Mouse (Mus musculus) brain, embryonic 14.5 days (tissue): ENCODE data around the gene Zfp831.

Experiments used
- CTCF ChIP-seq: fragments of 200-500 bp; IDR thresholded peaks from 2 replicates; pipeline ENCODE4 v1.5.1; 2012; ENCODE audit warnings: inconsistent platforms, mild to moderate bottlenecking, moderate library complexity, borderline replicate concordance; ENCODE audit not compliant: insufficient read depth, insufficient read length; ENCODE audit errors: extremely low read depth
- POLR2A ChIP-seq: fragments of 200-500 bp; IDR thresholded peaks from 2 replicates; pipeline ENCODE4 v1.6.1; 2012; ENCODE audit warnings: mild to moderate bottlenecking, inconsistent platforms, borderline replicate concordance; ENCODE audit not compliant: poor library complexity, insufficient read depth, insufficient read length, severe bottlenecking; ENCODE audit errors: extremely low read depth

DNA sequence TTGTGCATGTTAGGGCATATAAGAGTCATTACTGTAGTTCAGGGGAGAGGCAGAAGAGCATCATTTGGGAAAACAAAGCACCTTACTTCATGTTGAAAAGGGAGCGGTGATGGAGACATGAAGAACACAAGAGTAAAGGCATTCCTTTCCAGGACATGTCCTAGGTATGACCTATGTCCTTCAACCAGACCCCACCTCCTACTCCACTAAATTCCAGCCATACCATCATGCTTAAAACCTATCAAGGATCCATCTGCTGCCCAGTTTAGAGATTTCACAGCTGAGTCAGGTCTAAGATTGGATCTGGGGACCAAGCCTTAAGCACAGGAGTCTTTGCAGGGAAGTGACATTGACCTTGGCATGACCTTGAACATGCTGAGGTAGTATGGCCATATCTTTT, 91.9 kb downstream of the Zfp831 start:
- TF ChIP-seq CTCF = no peak
- TF ChIP-seq POLR2A = no peak
